Mouse (Mus musculus) G1E (cell line): Measurements from ENCODE around the gene Atf6.

Source experiments
- CTCF ChIP-seq: IDR thresholded peaks from 2 replicates; pipeline ENCODE4 v1.5.1; 2012; ENCODE audit warnings: low read depth, low read length, inconsistent platforms, mixed read lengths
- GATA1 ChIP-seq: IDR thresholded peaks from 2 replicates; pipeline ENCODE4 v1.6.1; 2012; ENCODE audit warnings: borderline replicate concordance, low read length, inconsistent platforms, mixed read lengths
- GATA2 ChIP-seq: IDR thresholded peaks from 2 replicates; pipeline ENCODE4 v1.6.1; 2012; ENCODE audit warnings: low read depth, low read length, inconsistent platforms, borderline replicate concordance
- POLR2AphosphoS5 ChIP-seq: IDR thresholded peaks from 2 replicates; pipeline ENCODE4 v1.6.1; 2012; ENCODE audit warnings: low read depth, low read length, inconsistent platforms; ENCODE audit not compliant: insufficient replicate concordance
- TAL1 ChIP-seq: conservative IDR thresholded peaks from 2 replicates; pipeline ENCODE4 v1.6.1; 2012; ENCODE audit warnings: low read depth, low read length, inconsistent platforms, mixed read lengths

GRCm38 (mm10) chr1:170678861-170679260 lies 188.7 kb downstream of the Atf6 start:
- TF ChIP-seq GATA1 = no peak
- TF ChIP-seq CTCF = no peak
- TF ChIP-seq TAL1 = no peak
- no peak for TF ChIP-seq GATA2
- TF ChIP-seq POLR2AphosphoS5 = no peak
